ENCODE assay signal across 15 mouse cellular contexts in the genomic region with DNA sequence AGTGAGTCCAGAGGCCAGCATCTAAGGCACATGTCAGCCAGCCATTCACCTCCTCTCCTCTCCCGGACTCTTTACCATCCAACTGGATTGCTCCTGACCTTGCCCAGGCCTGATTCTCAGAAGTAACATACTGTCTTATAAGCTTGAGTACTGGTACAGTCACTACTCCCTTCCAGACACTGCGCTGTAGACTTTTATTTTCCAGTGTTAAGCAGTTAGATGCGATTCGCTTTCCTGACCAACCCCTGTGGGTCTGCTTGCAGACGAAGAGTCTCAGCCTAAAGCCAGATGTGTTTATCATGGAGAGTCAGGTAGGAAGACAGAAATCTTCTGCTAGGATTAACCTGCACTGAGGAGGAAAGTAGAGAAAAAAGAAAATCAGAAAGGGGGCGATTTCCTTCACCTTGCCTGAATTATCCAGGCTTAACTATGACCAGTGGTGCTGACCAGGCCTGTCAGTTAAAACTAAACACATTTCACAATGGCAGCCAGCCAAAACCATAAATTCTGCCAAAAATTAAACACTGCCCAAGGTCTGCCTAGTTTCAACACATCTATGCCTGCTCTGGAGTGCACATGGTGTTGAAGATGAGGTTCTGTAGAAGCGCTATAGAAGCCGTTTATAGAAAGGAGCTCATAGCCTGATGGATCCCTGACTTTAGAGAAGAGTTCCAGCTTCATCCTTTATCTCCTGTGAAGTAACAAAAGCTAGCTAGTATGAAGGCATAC.
DNase-seq lines count a peak whose midpoint lies in the region; ATAC-seq and TF ChIP-seq lines count a peak whose summit lies in the region.
"Had no signal": no experiment of that assay in that cellular context is flagged by ENCODE, and none has a peak within 500 bp of the region (broad histone marks: within the 10 kb centered on the region; RNA-seq: fewer than 3 reads in every experiment).

No protein-coding gene starts in this region.

- no peak for TF ChIP-seq POLR2A in liver, adult 2 months (IDR thresholded peaks at IDR 0.05; ENCODE audit: extremely low read depth, insufficient read depth, low read length)

- ATAC-seq in liver, embryonic 11.5 days (replicated peaks; ENCODE audit: low FRiP score): no peak
- 0 out of 2 replicates have a peak, but pooled peaks have one; percentile 54 for ATAC-seq in embryonic facial prominence, embryonic 15.5 days (ENCODE audit: insufficient number of reproducible peaks, low FRiP score, low TSS enrichment, low read depth)
- peak; percentile 75; the same call in 1 of the 2 replicates for ATAC-seq in stomach, embryonic 14.5 days (ENCODE audit: insufficient number of reproducible peaks, insufficient read depth, low FRiP score, low read depth)
- ATAC-seq: hindbrain, embryonic 16.5 days had no signal

- no peak overlapping the region for H3K9ac ChIP-seq in liver, adult 2 months (ENCODE audit: low read depth, low read length)
- no peak overlapping the region for H3K9ac ChIP-seq in liver, embryonic 11.5 days (ENCODE audit: low read depth, low read length)
- no peak overlapping the region for H3K9ac ChIP-seq in embryonic facial prominence, embryonic 15.5 days
- no peak overlapping the region for H3K9ac ChIP-seq in stomach, embryonic 14.5 days (replicated peaks; ENCODE audit: low read depth, low read length)
- H3K9ac ChIP-seq: liver, embryonic 14.5 days had no signal

- no peaks in the 10 kb centered on the region for H3K9me3 ChIP-seq in liver, embryonic 11.5 days (ENCODE audit: control insufficient read depth, low read length)
- H3K9me3 ChIP-seq in embryonic facial prominence, embryonic 15.5 days (replicated peaks): no peaks in the 10 kb centered on the region
- H3K9me3 ChIP-seq in stomach, embryonic 14.5 days (ENCODE audit: control insufficient read depth, low read depth, low read length): no peaks in the 10 kb centered on the region

- H3K36me3 ChIP-seq in liver, adult 2 months (ENCODE audit: control insufficient read depth, insufficient read depth, low read length): no peaks in the 10 kb centered on the region
- H3K36me3 ChIP-seq in liver, embryonic 11.5 days (ENCODE audit: control insufficient read depth, insufficient read depth, low read length): no peaks in the 10 kb centered on the region
- H3K36me3 ChIP-seq in embryonic facial prominence, embryonic 15.5 days: no peaks in the 10 kb centered on the region
- no peaks in the 10 kb centered on the region for H3K36me3 ChIP-seq in stomach, embryonic 14.5 days (ENCODE audit: control insufficient read depth, insufficient read depth, low read length)

- no peaks in the 10 kb centered on the region for H3K27me3 ChIP-seq in liver, adult 2 months (ENCODE audit: control insufficient read depth, insufficient read depth, low read length)
- no peaks in the 10 kb centered on the region for H3K27me3 ChIP-seq in liver, embryonic 11.5 days (replicated peaks; ENCODE audit: control insufficient read depth, insufficient read depth, low read length)
- no peaks in the 10 kb centered on the region for H3K27me3 ChIP-seq in embryonic facial prominence, embryonic 15.5 days
- no peaks in the 10 kb centered on the region for H3K27me3 ChIP-seq in stomach, embryonic 14.5 days (ENCODE audit: control insufficient read depth, insufficient read depth, low read length)

- TF ChIP-seq CTCF in liver, adult 2 months (IDR thresholded peaks at IDR 0.05; ENCODE audit: low read depth, low read length): no peak

- 83% methylated on average over 8 of the region's 8 CpGs for WGBS in liver, adult 2 months
- WGBS in liver, embryonic 11.5 days: 66% methylated on average over 8 of the region's 8 CpGs
- 51% methylated on average over 8 of the region's 8 CpGs for WGBS in embryonic facial prominence, embryonic 15.5 days
- 39% methylated on average over 8 of the region's 8 CpGs for WGBS in stomach, embryonic 14.5 days

- peak; percentile 9 for DNase-seq in embryo, embryonic 10 days (ENCODE audit: low spot score)
- DNase-seq in embryo, embryonic 9.5 days (ENCODE audit: extremely low spot score): no peak
- peak; percentile 39 for DNase-seq in liver, adult 2 months (ENCODE audit: extremely low read depth, low read depth, low spot score)
- DNase-seq in liver, embryonic 11.5 days (ENCODE audit: low spot score): no peak
- DNase-seq in ovary, postnatal 14 days (ENCODE audit: low spot score): no peak
- DNase-seq in left cerebral cortex, adult 11 months (ENCODE audit: low spot score): no peak
- DNase-seq: cerebellum, adult 18-20 months; layer of hippocampus, adult 9-11 months; midbrain, embryonic 14.5 days; thymus, adult 2 months had no signal

- H3K79me2 ChIP-seq in liver, adult 2 months (ENCODE audit: control insufficient read depth, insufficient read depth, low read length): no peaks in the 10 kb centered on the region

- H3K27ac ChIP-seq in liver, adult 2 months (replicated peaks; ENCODE audit: insufficient read depth, low read depth, low read length): no peak overlapping the region
- H3K27ac ChIP-seq in liver, embryonic 11.5 days (ENCODE audit: low read depth, low read length): no peak overlapping the region
- 0 out of 2 replicates have a peak overlapping the region, but pooled peaks have one; percentile 39 for H3K27ac ChIP-seq in embryonic facial prominence, embryonic 15.5 days (replicated peaks)
- peak overlapping the region; percentile 85 for H3K27ac ChIP-seq in stomach, embryonic 14.5 days (ENCODE audit: low read length)
- H3K27ac ChIP-seq: liver, embryonic 14.5 days had no signal

- H3K4me3 ChIP-seq in liver, adult 2 months (ENCODE audit: insufficient read depth, low read depth, low read length): no peak overlapping the region
- H3K4me3 ChIP-seq in liver, embryonic 11.5 days (ENCODE audit: low read depth, low read length): no peak overlapping the region
- H3K4me3 ChIP-seq in embryonic facial prominence, embryonic 15.5 days (replicated peaks): no peak overlapping the region
- H3K4me3 ChIP-seq in stomach, embryonic 14.5 days (ENCODE audit: low read depth, low read length): no peak overlapping the region

- H3K4me2 ChIP-seq in liver, embryonic 11.5 days: no peak overlapping the region
- H3K4me2 ChIP-seq in embryonic facial prominence, embryonic 15.5 days (replicated peaks): no peak overlapping the region
- H3K4me2 ChIP-seq in stomach, embryonic 14.5 days (replicated peaks; ENCODE audit: low read depth, low read length): no peak overlapping the region
- H3K4me2 ChIP-seq: heart, embryonic 11.5 days had no signal

- H3K4me1 ChIP-seq in liver, adult 2 months (ENCODE audit: control insufficient read depth, insufficient read depth, low read length): peaks cover 1% of the 10 kb centered on the region; the same call in 1 of the 2 replicates
- no peaks in the 10 kb centered on the region for H3K4me1 ChIP-seq in liver, embryonic 11.5 days (replicated peaks; ENCODE audit: control insufficient read depth, insufficient read depth, low read length)
- peaks cover 6% of the 10 kb centered on the region for H3K4me1 ChIP-seq in embryonic facial prominence, embryonic 15.5 days
- H3K4me1 ChIP-seq in stomach, embryonic 14.5 days (ENCODE audit: control insufficient read depth, insufficient read depth, low read length): peaks cover 14% of the 10 kb centered on the region

Comparison
In these comparisons a context has a peak if more than half of its experiments do, and no peak if none do; other contexts are left out.
1. DNase-seq: peak in embryo, embryonic 10 days (single experiment) and liver, adult 2 months (single experiment); none in embryo, embryonic 9.5 days (single experiment), liver, embryonic 11.5 days (single experiment), ovary, postnatal 14 days (single experiment) and left cerebral cortex, adult 11 months (single experiment).
2. H3K27ac ChIP-seq: peak in embryonic facial prominence, embryonic 15.5 days (single experiment) and stomach, embryonic 14.5 days (single experiment); none in liver, adult 2 months (single experiment) and liver, embryonic 11.5 days (single experiment).